In genomic region chr10:119035863-119036262, GRCm38 (mm10) we compare ENCODE assay signal across 14 mouse cellular contexts.
"Had no signal": no experiment of that assay in that cellular context is flagged by ENCODE, and none has a peak within 500 bp of the region (broad histone marks: within the 10 kb centered on the region; RNA-seq: fewer than 3 reads in every experiment).

No protein-coding gene starts in this region.

- H3K9me3 ChIP-seq: liver, embryonic 15.5 days; midbrain, embryonic 13.5 days; midbrain, embryonic 15.5 days; neural tube, embryonic 12.5 days; stomach, embryonic 15.5 days had no signal

- H3K4me3 ChIP-seq: liver, embryonic 15.5 days; midbrain, embryonic 13.5 days; midbrain, embryonic 15.5 days; neural tube, embryonic 12.5 days; stomach, embryonic 15.5 days had no signal

- H3K4me1 ChIP-seq: liver, embryonic 15.5 days; midbrain, embryonic 15.5 days; neural tube, embryonic 12.5 days; stomach, embryonic 15.5 days had no signal

- H3K27ac ChIP-seq: liver, embryonic 15.5 days; midbrain, embryonic 13.5 days; midbrain, embryonic 15.5 days; neural tube, embryonic 12.5 days; stomach, embryonic 15.5 days had no signal

- H3K9ac ChIP-seq: liver, embryonic 15.5 days; lung, embryonic 14.5 days; midbrain, embryonic 13.5 days; midbrain, embryonic 15.5 days; neural tube, embryonic 12.5 days; stomach, embryonic 15.5 days had no signal

- DNase-seq: lung, adult 18-20 months; lung, embryonic 14.5 days; lung, postnatal 10 days; lung, postnatal 4 days; right cerebral cortex, postnatal 14 days; thymus, adult 18-20 months; thymus, postnatal 25 days; thymus, postnatal 4 days had no signal

- ATAC-seq: midbrain, embryonic 13.5 days; midbrain, embryonic 15.5 days had no signal

- H3K27me3 ChIP-seq: liver, embryonic 15.5 days; midbrain, embryonic 13.5 days; midbrain, embryonic 15.5 days; neural tube, embryonic 12.5 days; stomach, embryonic 15.5 days had no signal

- H3K36me3 ChIP-seq: liver, embryonic 15.5 days; midbrain, embryonic 13.5 days; midbrain, embryonic 15.5 days; neural tube, embryonic 12.5 days; stomach, embryonic 15.5 days had no signal

- H3K4me2 ChIP-seq: liver, embryonic 15.5 days; lung, embryonic 14.5 days; midbrain, embryonic 11.5 days; midbrain, embryonic 13.5 days; midbrain, embryonic 15.5 days; neural tube, embryonic 12.5 days; stomach, embryonic 15.5 days had no signal
